Mouse (Mus musculus): ENCODE measurements at regions not wholly inside any gene's neighbourhood (a gene's known extent, or its start where the extent isn't known, plus 50 kb on each side); places are given as distances from the start of the nearest gene placed in this dataset.

GRCm38 (mm10) chr10:9011906-9012305 is 126.0 kb upstream of the Sash1 start:
- TF ChIP-seq POLR2A (IDR thresholded peaks at IDR 0.05; ENCODE audit: borderline replicate concordance, extremely low read depth, low read depth, low read length): no peak
- TF ChIP-seq CTCF (IDR thresholded peaks at IDR 0.05; ENCODE audit: insufficient read depth, low read length): no peak
- 69% methylated on average over 2 of the region's 2 CpGs for WGBS
- no peak overlapping the region for H3K4me3 ChIP-seq (replicated peaks; ENCODE audit: extremely low read depth, low read depth, low read length)
- no peaks in the 10 kb centered on the region for H3K4me1 ChIP-seq (ENCODE audit: control insufficient read depth, insufficient read depth, low read length)
- DNase-seq: no peak

- no peak for DNase-seq
- Histone ChIP-seq H3K4me1 (ENCODE audit: control insufficient read depth, insufficient read depth, low read length) (peaks cover 4% of the 10 kb centered on the region; the same call in 1 of the 2 replicates), H3K4me3 (replicated peaks; ENCODE audit: extremely low read depth, low read depth, low read length) (no peak overlapping the region)
- 81% methylated on average over 13 of the region's 13 CpGs for WGBS
- TF ChIP-seq POLR2A (IDR thresholded peaks at IDR 0.05; ENCODE audit: borderline replicate concordance, extremely low read depth, low read depth, low read length) (no peak), CTCF (IDR thresholded peaks at IDR 0.05; ENCODE audit: insufficient read depth, low read length) (no peak)
Observed at GRCm38 (mm10) chr10:9010191-9010590, 124.3 kb upstream of the Sash1 start.

- TF ChIP-seq POLR2A (IDR thresholded peaks at IDR 0.05; ENCODE audit: borderline replicate concordance, extremely low read depth, low read depth, low read length) (no peak), CTCF (IDR thresholded peaks at IDR 0.05; ENCODE audit: insufficient read depth, low read length) (no peak)
- peak; percentile 23 for DNase-seq
- Histone ChIP-seq H3K4me3 (replicated peaks; ENCODE audit: extremely low read depth, low read depth, low read length) (no peak overlapping the region), H3K4me1 (ENCODE audit: control insufficient read depth, insufficient read depth, low read length) (peaks cover 4% of the 10 kb centered on the region; the same call in 1 of the 2 replicates)
- 53% methylated on average over 10 of the region's 10 CpGs for WGBS
Observed at GRCm38 (mm10) chr10:9005140-9005909, 119.5 kb upstream of the Sash1 start.

- H3K4me3 ChIP-seq (replicated peaks; ENCODE audit: extremely low read depth, low read depth, low read length): no peak overlapping the region
- no peak for DNase-seq
- TF ChIP-seq POLR2A (IDR thresholded peaks at IDR 0.05; ENCODE audit: borderline replicate concordance, extremely low read depth, low read depth, low read length) (no peak), CTCF (IDR thresholded peaks at IDR 0.05; ENCODE audit: insufficient read depth, low read length) (no peak)
- WGBS: 72% methylated on average over 5 of the region's 5 CpGs
- peaks cover 11% of the 10 kb centered on the region; the same call in 1 of the 2 replicates for H3K4me1 ChIP-seq (ENCODE audit: control insufficient read depth, insufficient read depth, low read length)
Observed at GRCm38 (mm10) chr10:9002261-9002660, 116.4 kb upstream of the Sash1 start.

- WGBS: 36% methylated on average over 5 of the region's 5 CpGs
Observed at GRCm38 (mm10) chr10:8998758-8999398, 113.0 kb upstream of the Sash1 start.

GRCm38 (mm10) chr10:8998356-8998755 is 112.5 kb upstream of the Sash1 start:
- no peak overlapping the region for H3K4me3 ChIP-seq (replicated peaks; ENCODE audit: extremely low read depth, low read depth, low read length)
- DNase-seq: no peak
- 53% methylated on average over 2 of the region's 2 CpGs for WGBS
- TF ChIP-seq POLR2A (IDR thresholded peaks at IDR 0.05; ENCODE audit: borderline replicate concordance, extremely low read depth, low read depth, low read length): no peak
- no peak for TF ChIP-seq CTCF (IDR thresholded peaks at IDR 0.05; ENCODE audit: insufficient read depth, low read length)
- H3K4me1 ChIP-seq (ENCODE audit: control insufficient read depth, insufficient read depth, low read length): peaks cover 9% of the 10 kb centered on the region; the same call in 1 of the 2 replicates

More at GRCm38 (mm10) chr10:8998758-8999398, 113.0 kb upstream of the Sash1 start:
- Histone ChIP-seq H3K4me3 (replicated peaks; ENCODE audit: extremely low read depth, low read depth, low read length) (no peak overlapping the region), H3K4me1 (ENCODE audit: control insufficient read depth, insufficient read depth, low read length) (peaks cover 9% of the 10 kb centered on the region; the same call in 1 of the 2 replicates)
- DNase-seq: peak; percentile 56
- TF ChIP-seq CTCF (IDR thresholded peaks at IDR 0.05; ENCODE audit: insufficient read depth, low read length): no peak
- TF ChIP-seq POLR2A (IDR thresholded peaks at IDR 0.05; ENCODE audit: borderline replicate concordance, extremely low read depth, low read depth, low read length): no peak

GRCm38 (mm10) chr10:8995097-8995496 is 109.2 kb upstream of the Sash1 start:
- WGBS: 36% methylated on average over 3 of the region's 3 CpGs
- Histone ChIP-seq H3K4me3 (replicated peaks; ENCODE audit: extremely low read depth, low read depth, low read length) (no peak overlapping the region), H3K4me1 (ENCODE audit: control insufficient read depth, insufficient read depth, low read length) (peaks cover 9% of the 10 kb centered on the region; the same call in 1 of the 2 replicates)
- TF ChIP-seq POLR2A (IDR thresholded peaks at IDR 0.05; ENCODE audit: borderline replicate concordance, extremely low read depth, low read depth, low read length) (no peak), CTCF (IDR thresholded peaks at IDR 0.05; ENCODE audit: insufficient read depth, low read length) (no peak)
- peak; percentile 22 for DNase-seq

GRCm38 (mm10) chr10:8986339-8986738 is 100.5 kb upstream of the Sash1 start:
- no peak for DNase-seq
- WGBS: 89% methylated on average over 7 of the region's 7 CpGs
- H3K4me1 ChIP-seq (ENCODE audit: control insufficient read depth, insufficient read depth, low read length): no peaks in the 10 kb centered on the region
- TF ChIP-seq POLR2A (IDR thresholded peaks at IDR 0.05; ENCODE audit: borderline replicate concordance, extremely low read depth, low read depth, low read length): no peak
- no peak for TF ChIP-seq CTCF (IDR thresholded peaks at IDR 0.05; ENCODE audit: insufficient read depth, low read length)
- no peak overlapping the region for H3K4me3 ChIP-seq (replicated peaks; ENCODE audit: extremely low read depth, low read depth, low read length)

- DNase-seq: no peak
- Histone ChIP-seq H3K4me1 (ENCODE audit: control insufficient read depth, insufficient read depth, low read length) (no peaks in the 10 kb centered on the region), H3K4me3 (replicated peaks; ENCODE audit: extremely low read depth, low read depth, low read length) (no peak overlapping the region)
- TF ChIP-seq POLR2A (IDR thresholded peaks at IDR 0.05; ENCODE audit: borderline replicate concordance, extremely low read depth, low read depth, low read length) (no peak), CTCF (IDR thresholded peaks at IDR 0.05; ENCODE audit: insufficient read depth, low read length) (no peak)
- 91% methylated on average over 4 of the region's 4 CpGs for WGBS
Observed at GRCm38 (mm10) chr10:8983347-8983746, 97.5 kb upstream of the Sash1 start.
